Mouse (Mus musculus) liver, adult (tissue): ENCODE measurements around the gene Fam20c.

Experiments used
- GATA4 ChIP-seq: IDR thresholded peaks from 2 replicates; pipeline ENCODE4 v1.6.1; 2014; ENCODE audit warnings: mild to moderate bottlenecking, low read length; ENCODE audit not compliant: insufficient replicate concordance

The Fam20c gene

GRCm38 (mm10) chr5:138833406-138833805 lies 79.1 kb downstream of the Fam20c start:
- TF ChIP-seq GATA4, result no peak

GRCm38 (mm10) chr5:138834910-138835309 lies 80.6 kb downstream of the Fam20c start:
- no peak for TF ChIP-seq GATA4

- no peak for TF ChIP-seq GATA4
Measured at GRCm38 (mm10) chr5:138840981-138841380, 86.7 kb downstream of the Fam20c start.

GRCm38 (mm10) chr5:138843168-138843824 lies 89.0 kb downstream of the Fam20c start:
- TF ChIP-seq GATA4, result no peak

- TF ChIP-seq GATA4, result no peak
Measured at GRCm38 (mm10) chr5:138846506-138846905, 92.2 kb downstream of the Fam20c start.

GRCm38 (mm10) chr5:138848102-138848501 lies 93.8 kb downstream of the Fam20c start:
- no peak for TF ChIP-seq GATA4

- TF ChIP-seq GATA4, result no peak
Measured at GRCm38 (mm10) chr5:138849682-138850461, 95.6 kb downstream of the Fam20c start.

GRCm38 (mm10) chr5:138850462-138850844 lies 96.1 kb downstream of the Fam20c start:
- no peak for TF ChIP-seq GATA4

- TF ChIP-seq GATA4, result no peak
Measured at GRCm38 (mm10) chr5:138851296-138851780, 97.0 kb downstream of the Fam20c start.

- TF ChIP-seq GATA4, result no peak
Measured at GRCm38 (mm10) chr5:138852151-138852550, 97.8 kb downstream of the Fam20c start.

- TF ChIP-seq GATA4, result no peak
Measured at GRCm38 (mm10) chr5:138853349-138853748, 99.0 kb downstream of the Fam20c start.

- TF ChIP-seq GATA4, result no peak
Measured at GRCm38 (mm10) chr5:138857010-138857617, 102.8 kb downstream of the Fam20c start.

GRCm38 (mm10) chr5:138857811-138858251 lies 103.5 kb downstream of the Fam20c start:
- no peak for TF ChIP-seq GATA4
